Mouse (Mus musculus) mesoderm, embryonic 11.5 days (tissue): ENCODE measurements around the gene Trim9.

Source experiments
- DNase-seq: peaks from one replicate; pipeline ENCODE4 v3.0.0-alpha.2; 2012; ENCODE audit warnings: low read depth, low spot score

The Trim9 gene

DNA sequence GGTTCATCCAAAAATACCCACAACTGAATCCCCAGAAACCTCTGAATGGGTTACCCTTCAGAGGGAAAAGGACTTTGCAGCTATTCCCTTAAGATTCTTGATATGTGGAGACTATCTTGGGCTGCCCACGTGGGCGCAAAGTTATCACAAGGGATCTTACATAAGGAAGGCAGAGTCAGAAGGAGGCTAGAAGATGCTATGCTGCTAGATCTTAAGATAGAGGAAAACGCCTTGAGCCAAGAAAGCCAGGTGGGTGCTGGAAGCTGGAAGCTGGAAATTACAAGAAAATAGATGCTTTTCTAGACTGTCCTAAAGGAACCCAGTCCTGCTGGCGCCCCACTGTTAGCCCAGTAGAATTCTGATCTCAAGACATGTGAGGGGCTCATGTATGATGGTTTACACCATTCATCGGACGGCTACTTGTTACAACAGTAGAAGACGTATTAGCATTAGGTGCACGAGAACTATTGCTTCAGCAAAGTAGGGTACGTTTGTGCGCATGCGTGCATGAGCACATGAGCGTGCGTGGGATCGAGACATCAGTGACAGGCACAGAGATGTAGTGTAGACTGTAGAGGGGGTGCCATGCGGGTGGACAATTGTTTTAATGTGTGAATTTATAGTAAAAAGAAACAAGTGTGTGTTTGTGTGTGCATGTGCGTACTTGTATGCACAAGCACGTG is 85.0 kb downstream of the Trim9 start:
- no peak for DNase-seq

GRCm38 (mm10) chr12:70251210-70251884 is 96.1 kb downstream of the Trim9 start:
- no peak for DNase-seq

GRCm38 (mm10) chr12:70249616-70250157 is 97.7 kb downstream of the Trim9 start:
- DNase-seq, result no peak

DNA sequence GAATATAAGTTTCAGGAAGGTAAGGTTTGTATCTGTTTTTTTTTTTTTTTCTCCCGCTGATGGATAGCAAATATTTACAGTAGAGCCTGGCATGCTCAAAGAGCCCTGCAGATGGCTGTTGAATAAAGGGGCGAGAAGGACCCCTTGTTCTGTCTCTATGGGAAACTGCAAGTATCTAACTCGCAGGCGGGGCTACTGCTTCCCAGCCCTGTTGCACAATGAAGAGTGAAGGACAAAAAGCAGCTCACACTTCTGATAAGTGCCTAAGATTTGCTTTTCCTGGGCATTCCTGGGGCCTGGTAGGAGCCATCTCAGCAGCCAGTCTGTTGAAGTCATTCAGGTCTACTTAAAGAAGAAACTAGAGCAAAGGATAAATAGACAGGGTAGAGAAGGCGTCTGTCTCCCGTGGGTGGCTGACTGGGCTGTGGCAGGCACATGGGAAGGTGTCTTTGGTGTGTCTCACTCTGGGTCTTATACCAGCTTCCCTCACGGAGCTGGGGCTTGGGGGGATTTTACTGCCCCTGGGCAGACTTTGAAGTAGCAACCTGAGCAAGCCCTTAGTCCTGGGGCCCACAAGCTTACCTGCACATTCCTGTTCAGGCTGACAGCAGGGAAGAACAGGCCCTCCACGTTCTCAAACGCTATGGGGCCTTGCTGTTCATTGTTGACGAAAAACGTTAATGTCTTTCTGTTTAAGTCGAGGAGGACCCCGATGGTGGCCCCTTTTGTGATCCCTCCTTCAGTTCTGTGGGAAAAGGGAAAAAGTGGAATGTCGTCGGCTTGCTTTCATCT is 99.5 kb downstream of the Trim9 start:
- no peak for DNase-seq

- DNase-seq, result no peak
Measured at GRCm38 (mm10) chr12:70242550-70242949, 104.9 kb downstream of the Trim9 start.

GRCm38 (mm10) chr12:70239741-70240140 is 107.7 kb downstream of the Trim9 start:
- DNase-seq, result no peak

DNA sequence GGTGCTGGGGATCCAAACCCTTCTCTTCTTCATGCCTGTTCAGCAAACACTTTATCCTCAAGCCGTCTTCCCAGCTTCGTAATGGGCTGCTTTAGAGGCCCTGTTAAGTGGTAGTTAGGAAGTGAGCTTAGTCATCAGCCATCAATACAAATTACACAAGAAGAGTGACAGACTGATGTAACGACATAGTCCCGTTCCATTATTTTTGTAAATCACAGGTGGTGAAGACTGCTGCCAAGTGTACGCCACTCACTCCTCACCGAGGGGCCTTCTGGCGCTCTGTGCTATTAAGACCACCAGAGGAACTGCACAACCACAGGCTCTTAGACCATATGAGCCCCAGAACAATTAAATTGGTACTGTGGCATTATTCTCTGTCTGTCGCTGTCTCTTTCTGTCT is 108.8 kb downstream of the Trim9 start:
- no peak for DNase-seq

- DNase-seq, result peak; percentile 86
Measured at GRCm38 (mm10) chr12:70234938-70235484, 112.4 kb downstream of the Trim9 start.

DNA sequence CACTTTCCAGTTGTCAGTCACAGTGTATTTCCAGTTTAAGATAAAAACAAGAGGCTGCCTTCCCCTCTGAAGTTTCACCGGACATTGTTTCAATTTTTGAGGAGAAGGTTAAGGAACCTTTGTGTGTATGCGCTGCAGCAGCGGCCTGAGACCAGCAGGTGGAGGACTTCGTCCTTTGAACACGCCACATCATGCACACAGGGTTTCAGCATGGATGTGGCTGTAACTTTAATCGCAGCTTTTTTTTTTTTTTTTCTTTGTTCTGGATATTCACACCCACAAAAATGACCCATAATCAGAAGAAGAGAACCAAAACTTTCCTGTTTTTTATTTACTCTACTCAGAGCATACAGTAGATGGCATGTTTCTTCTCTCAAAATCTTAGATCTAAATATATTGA is 113.0 kb downstream of the Trim9 start:
- peak; percentile 81 for DNase-seq

GRCm38 (mm10) chr12:70233637-70234315 is 113.6 kb downstream of the Trim9 start:
- no peak for DNase-seq

DNA sequence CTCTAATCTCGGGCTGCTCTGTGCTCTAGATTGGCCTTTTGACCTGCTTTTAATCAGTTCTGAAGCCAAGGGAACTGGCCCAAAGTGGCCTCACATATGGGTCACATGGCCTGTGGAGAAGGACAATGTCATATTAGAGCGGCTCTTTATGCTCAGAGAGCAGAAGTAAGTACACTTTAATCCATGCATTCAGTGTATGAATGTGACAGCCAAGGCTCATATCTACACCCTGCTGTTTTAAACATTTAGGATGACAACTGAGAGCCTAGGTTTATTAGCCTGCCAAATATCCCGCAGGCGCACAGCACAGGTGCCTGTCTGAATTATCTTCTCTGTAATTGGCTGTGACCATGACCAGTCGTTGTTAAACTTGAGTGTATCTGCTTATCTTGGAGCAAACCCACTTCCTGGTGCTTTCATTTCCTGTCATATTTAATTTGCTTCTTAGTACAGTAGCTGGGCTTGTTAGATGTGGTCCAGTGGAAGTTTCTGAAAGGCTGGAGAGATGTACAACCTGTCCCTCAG is 115.3 kb downstream of the Trim9 start:
- no peak for DNase-seq

DNA sequence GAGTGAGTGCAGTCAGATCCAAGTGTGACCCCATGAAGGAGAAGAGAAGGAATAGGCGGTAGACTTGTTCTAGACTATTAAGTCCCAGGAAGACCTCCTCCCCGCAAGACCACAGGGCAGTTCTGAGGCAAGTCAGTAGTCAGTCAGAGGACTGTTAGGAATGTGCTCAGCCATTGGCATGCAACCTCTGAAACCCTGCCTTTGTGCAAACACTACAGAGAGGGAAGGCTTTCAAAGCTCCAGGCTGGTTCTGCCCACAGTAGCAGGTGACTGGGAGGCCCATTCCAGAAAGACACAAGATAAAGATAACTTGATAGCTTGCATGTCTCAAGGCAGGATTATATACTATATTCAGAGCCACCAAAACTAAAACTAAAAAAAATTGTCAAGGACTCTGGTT is 116.1 kb downstream of the Trim9 start, which contains the start of gene Pygl:
Pygl (minus strand) TSS at position 195 of the 400 bp plus-strand sequence.
- DNase-seq, result no peak

DNA sequence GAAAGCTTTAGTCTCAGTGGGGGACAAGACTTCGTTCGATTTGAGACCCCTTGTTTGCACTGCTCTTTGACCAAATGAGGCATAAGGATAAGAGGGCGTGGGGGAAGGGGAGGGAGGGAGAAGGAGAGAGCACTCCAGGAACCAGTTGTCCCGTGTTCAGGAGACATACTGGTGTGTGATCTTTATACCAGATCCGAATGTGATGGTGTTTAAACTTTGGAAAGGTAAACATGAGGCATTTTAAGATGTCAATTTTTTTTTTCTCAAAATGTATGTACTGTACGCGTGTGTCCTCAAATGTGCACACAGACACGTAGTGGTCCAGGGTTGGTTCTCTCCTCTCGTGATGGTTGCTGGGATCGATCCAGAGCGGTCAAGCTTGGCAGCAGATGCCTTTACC is 119.3 kb downstream of the Trim9 start:
- DNase-seq, result no peak

- peak; percentile 84 for DNase-seq
Measured at GRCm38 (mm10) chr12:70227121-70227932, 120.1 kb downstream of the Trim9 start.

- no peak for DNase-seq
Measured at GRCm38 (mm10) chr12:70226655-70227054, 120.8 kb downstream of the Trim9 start.

DNA sequence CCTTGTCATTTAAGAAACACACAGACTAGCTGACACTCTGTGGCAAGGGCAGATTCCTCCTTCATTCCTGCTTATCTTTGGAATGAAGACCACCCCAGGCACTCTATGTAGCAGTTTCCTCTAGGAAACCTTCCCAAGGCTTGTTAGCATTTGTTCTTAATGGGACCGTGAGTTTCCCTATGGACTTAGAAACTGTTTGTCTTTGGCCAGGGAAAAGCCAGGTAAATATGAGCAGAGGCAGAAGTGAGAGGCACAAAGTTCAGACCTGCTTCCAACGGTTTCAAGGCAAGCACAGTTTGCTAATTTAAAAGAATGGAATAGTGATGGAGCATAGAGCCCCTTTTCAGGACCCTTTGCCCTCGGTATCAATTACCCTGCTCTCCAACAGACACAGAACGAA is 124.1 kb downstream of the Trim9 start:
- no peak for DNase-seq

DNA sequence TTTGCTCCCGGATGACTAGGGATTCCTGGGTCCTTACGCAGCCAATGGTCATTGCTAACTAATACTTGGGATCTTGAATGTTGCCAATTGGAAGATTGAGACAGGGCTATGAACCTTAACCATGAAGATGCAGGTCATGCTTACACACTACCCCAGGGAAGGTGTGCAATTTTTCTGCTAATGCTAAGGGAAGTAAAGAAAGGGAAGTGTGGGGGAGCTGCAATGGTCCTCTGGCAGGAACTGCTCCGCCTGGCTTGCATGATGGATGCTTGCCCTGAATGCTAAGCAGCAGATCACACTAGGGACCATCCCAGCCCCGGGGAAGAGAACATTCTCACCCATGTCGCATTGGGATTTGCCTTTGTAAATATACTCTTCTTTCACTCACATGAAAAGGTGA is 126.0 kb downstream of the Trim9 start:
- no peak for DNase-seq

GRCm38 (mm10) chr12:70218795-70219540 is 128.4 kb downstream of the Trim9 start:
- DNase-seq, result no peak

- DNase-seq, result no peak
Measured at GRCm38 (mm10) chr12:70216229-70216800, 131.1 kb downstream of the Trim9 start.
